Mouse (Mus musculus) thymus, adult 2 months (tissue): ENCODE results near the gene Nr1d1.

Source experiments
- CTCF ChIP-seq: fragments of 200-500 bp; IDR thresholded peaks from 2 replicates; pipeline ENCODE4 v1.5.1; 2012; ENCODE audit warnings: mild to moderate bottlenecking, control low read depth, low read length, moderate library complexity, borderline replicate concordance; ENCODE audit not compliant: control insufficient read depth, poor library complexity, insufficient read depth; ENCODE audit errors: extremely low read depth
- POLR2A ChIP-seq: fragments of 200-500 bp; IDR thresholded peaks from 2 replicates; pipeline ENCODE4 v1.6.1; 2012; ENCODE audit warnings: mild to moderate bottlenecking, low read length, control low read depth, moderate library complexity; ENCODE audit not compliant: control insufficient read depth, poor library complexity, insufficient read depth; ENCODE audit errors: extremely low read depth

DNA sequence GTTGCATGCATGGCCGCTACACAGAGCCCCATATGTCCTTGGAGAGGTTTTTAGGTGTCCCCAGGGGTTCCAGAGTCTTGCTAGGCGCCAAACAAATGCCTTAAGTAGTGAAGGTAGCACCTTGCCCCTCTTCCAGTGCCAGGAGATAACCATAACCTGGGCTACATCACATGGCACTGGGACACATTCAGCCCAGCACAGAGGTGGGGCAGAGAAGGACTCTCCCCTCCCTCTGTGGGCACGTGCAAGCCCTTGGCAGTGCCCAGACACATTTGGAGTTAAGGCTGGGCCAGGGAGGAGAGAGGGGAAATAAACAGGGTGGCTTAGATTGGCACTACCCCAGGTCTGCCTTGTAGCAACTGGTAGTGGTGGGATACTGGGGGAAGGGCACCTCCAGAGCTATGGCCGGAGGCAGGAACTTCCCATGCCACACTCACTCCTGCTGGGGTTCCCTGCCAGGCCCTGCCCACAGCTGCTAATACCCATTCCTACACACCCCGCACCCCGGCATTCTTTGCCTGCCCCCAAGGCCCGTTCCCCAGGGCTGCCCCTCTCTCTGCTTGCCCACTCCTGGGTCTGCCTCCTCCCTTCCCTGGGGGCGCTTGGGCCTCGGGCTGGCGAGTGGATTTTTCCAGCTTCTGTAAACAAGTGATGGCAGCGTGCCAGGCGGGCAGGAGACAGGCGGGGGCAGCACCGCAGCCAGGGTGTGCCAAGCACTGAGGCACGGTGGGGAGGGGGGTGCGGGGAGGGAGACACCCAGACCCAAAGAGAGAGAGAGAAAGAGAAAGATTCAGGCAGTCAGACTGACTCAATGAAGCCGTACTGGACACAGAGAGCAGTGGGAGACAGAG lies 24.6 kb downstream of the Nr1d1 start:
- TF ChIP-seq POLR2A (no peak), CTCF (no peak)
